Mouse (Mus musculus) brown adipose tissue, adult 24 weeks (tissue): ENCODE data around the gene Slc9a9. TPM values are rescaled to one million over a fixed set of nuclear protein-coding genes. Genes with fewer than 3 reads are reported as not detected.
A peak's percentile ranks its signal among the peaks of the same experiment; 100 is the strongest.

Experiments
- H3K27ac ChIP-seq: fragments of 200-500 bp; replicated peaks from 2 replicates; pipeline ENCODE4 v1.5.1; 2012; ENCODE audit warnings: low read depth, mild to moderate bottlenecking, low read length
- H3K4me1 ChIP-seq: fragments of 200-500 bp; 2 replicates; pipeline ENCODE4 v1.6.1; 2012; ENCODE audit warnings: low read length, mixed read lengths; ENCODE audit not compliant: control insufficient read depth, insufficient read depth, insufficient read length
- H3K4me3 ChIP-seq: fragments of 200-500 bp; 2 replicates; pipeline ENCODE4 v1.5.1; 2012; ENCODE audit warnings: low read depth, mild to moderate bottlenecking, low read length, moderate library complexity; ENCODE audit not compliant: insufficient read depth
- polyA plus RNA-seq: library from polyadenylated mRNA; stranded (reverse); fragments of >200 nt; gene quantifications from 2 replicates; pipeline ENCODE4 v1.2.4, GENCODE M21; 2012; ENCODE audit not compliant: missing spikeins, insufficient read depth, insufficient read length

The Slc9a9 gene
- polyA plus RNA-seq, 1 experiment = 2.0 TPM

GRCm38 (mm10) chr9:94665248-94665647 lies 4.5 kb upstream of the Slc9a9 start:
- no peaks in the 10 kb centered on the region; the same call in 1 of the 2 replicates for H3K4me1 ChIP-seq
- no peak overlapping the region for H3K4me3 ChIP-seq
- no peak overlapping the region for H3K27ac ChIP-seq

- Histone ChIP-seq H3K27ac (no peak overlapping the region), H3K4me3 (no peak overlapping the region), H3K4me1 (no peaks in the 10 kb centered on the region; the same call in 1 of the 2 replicates)
These were observed 1.1 kb upstream of the Slc9a9 start for GRCm38 (mm10) chr9:94668589-94668988.

GRCm38 (mm10) chr9:94670704-94671103 lies 995 bp downstream of the Slc9a9 start:
- H3K4me3 ChIP-seq = peak overlapping the region; percentile 73; the same call in 1 of the 2 replicates
- H3K4me1 ChIP-seq = no peaks in the 10 kb centered on the region; the same call in 1 of the 2 replicates
- no peak overlapping the region for H3K27ac ChIP-seq

GRCm38 (mm10) chr9:94674704-94675103 lies 5.0 kb downstream of the Slc9a9 start:
- H3K4me1 ChIP-seq = no peaks in the 10 kb centered on the region; the same call in 1 of the 2 replicates
- no peak overlapping the region for H3K27ac ChIP-seq
- H3K4me3 ChIP-seq = no peak overlapping the region

- Histone ChIP-seq H3K4me1 (no peaks in the 10 kb centered on the region), H3K27ac (no peak overlapping the region), H3K4me3 (no peak overlapping the region)
These were observed 8.4 kb downstream of the Slc9a9 start for GRCm38 (mm10) chr9:94678021-94678655.

- H3K4me3 ChIP-seq = no peak overlapping the region
- no peaks in the 10 kb centered on the region for H3K4me1 ChIP-seq
- no peak overlapping the region for H3K27ac ChIP-seq
These were observed 10.9 kb downstream of the Slc9a9 start for GRCm38 (mm10) chr9:94680468-94681094.

GRCm38 (mm10) chr9:94681095-94681487 lies 11.4 kb downstream of the Slc9a9 start:
- no peak overlapping the region for H3K4me3 ChIP-seq
- H3K27ac ChIP-seq = no peak overlapping the region
- no peaks in the 10 kb centered on the region for H3K4me1 ChIP-seq

GRCm38 (mm10) chr9:94682260-94682659 lies 12.6 kb downstream of the Slc9a9 start:
- no peaks in the 10 kb centered on the region for H3K4me1 ChIP-seq
- H3K4me3 ChIP-seq = no peak overlapping the region
- no peak overlapping the region for H3K27ac ChIP-seq

GRCm38 (mm10) chr9:94685640-94686039 lies 15.9 kb downstream of the Slc9a9 start:
- no peak overlapping the region for H3K4me3 ChIP-seq
- H3K4me1 ChIP-seq = no peaks in the 10 kb centered on the region
- H3K27ac ChIP-seq = no peak overlapping the region

GRCm38 (mm10) chr9:94686380-94686779 lies 16.7 kb downstream of the Slc9a9 start:
- Histone ChIP-seq H3K4me3 (no peak overlapping the region), H3K4me1 (peaks cover 5% of the 10 kb centered on the region; the same call in 1 of the 2 replicates), H3K27ac (no peak overlapping the region)

- Histone ChIP-seq H3K4me3 (no peak overlapping the region), H3K4me1 (peaks cover 9% of the 10 kb centered on the region), H3K27ac (no peak overlapping the region)
These were observed 17.6 kb downstream of the Slc9a9 start for GRCm38 (mm10) chr9:94687203-94687859.

- H3K27ac ChIP-seq = peak overlapping the region; percentile 62
- H3K4me3 ChIP-seq = no peak overlapping the region
- H3K4me1 ChIP-seq = peaks cover 12% of the 10 kb centered on the region
These were observed 21.8 kb downstream of the Slc9a9 start for GRCm38 (mm10) chr9:94691311-94692087.

- no peak overlapping the region for H3K4me3 ChIP-seq
- H3K27ac ChIP-seq = peak overlapping the region; percentile 71
- H3K4me1 ChIP-seq = peaks cover 12% of the 10 kb centered on the region
These were observed 22.4 kb downstream of the Slc9a9 start for GRCm38 (mm10) chr9:94692122-94692521.

GRCm38 (mm10) chr9:94694243-94694642 lies 24.5 kb downstream of the Slc9a9 start:
- H3K4me1 ChIP-seq = peaks cover 12% of the 10 kb centered on the region
- no peak overlapping the region for H3K27ac ChIP-seq
- no peak overlapping the region for H3K4me3 ChIP-seq

- peaks cover 12% of the 10 kb centered on the region for H3K4me1 ChIP-seq
- H3K4me3 ChIP-seq = no peak overlapping the region
- no peak overlapping the region for H3K27ac ChIP-seq
These were observed 25.3 kb downstream of the Slc9a9 start for GRCm38 (mm10) chr9:94694983-94695382.
